Mouse (Mus musculus) stomach, postnatal 0 days (tissue): ENCODE measurements around the gene Dync1li1. TPM values are rescaled to one million over a fixed set of nuclear protein-coding genes. Genes with fewer than 3 reads are reported as not detected.
"Not testable (repeated sequence)": the region's sequence is repeated elsewhere in the genome, so short reads cannot be mapped to it uniquely, and the experiment has no call there.

ENCODE experiments used
- ATAC-seq: fragments of 200-750 bp; cut with Nextera tagmentation; 2 replicates; pipeline ENCODE4 v1.8.0; 2017; ENCODE audit not compliant: low FRiP score, low TSS enrichment
- DNase-seq: peaks from one replicate; pipeline ENCODE4 v3.0.0-alpha.2; 2016; ENCODE audit warnings: low spot score
- H3K27ac ChIP-seq: fragments of 300-500 bp; sonication (generic); replicated peaks from 2 replicates; pipeline ENCODE4 v1.5.1; 2014; ENCODE audit warnings: mild to moderate bottlenecking, control low read depth
- H3K27me3 ChIP-seq: fragments of 300-500 bp; sonication (generic); 2 replicates; pipeline ENCODE4 v1.6.1; 2014; ENCODE audit warnings: low read length; ENCODE audit not compliant: control insufficient read depth, insufficient read depth
- H3K36me3 ChIP-seq: fragments of 300-500 bp; sonication (generic); 2 replicates; pipeline ENCODE4 v1.6.1; 2014; ENCODE audit warnings: low read length, mixed read lengths; ENCODE audit not compliant: control insufficient read depth, insufficient read depth
- H3K4me1 ChIP-seq: fragments of 300-500 bp; sonication (generic); replicated peaks from 2 replicates; pipeline ENCODE4 v1.6.1; 2014; ENCODE audit warnings: antibody characterized with exemption; ENCODE audit not compliant: control insufficient read depth, insufficient read depth
- H3K4me2 ChIP-seq: fragments of 300-500 bp; sonication (generic); replicated peaks from 2 replicates; pipeline ENCODE4 v1.6.1; 2014; ENCODE audit warnings: low read depth, mild to moderate bottlenecking, control low read depth, moderate library complexity
- H3K4me3 ChIP-seq: fragments of 300-500 bp; sonication (generic); 2 replicates; pipeline ENCODE4 v1.5.1; 2014; ENCODE audit warnings: low read depth, low read length, control low read depth
- H3K9ac ChIP-seq: fragments of 300-500 bp; sonication (generic); 2 replicates; pipeline ENCODE4 v1.6.1; 2014; ENCODE audit warnings: mild to moderate bottlenecking, low read length, control low read depth, mixed read lengths
- H3K9me3 ChIP-seq: fragments of 300-500 bp; sonication (generic); 2 replicates; pipeline ENCODE4 v1.6.1; 2016; ENCODE audit warnings: low read length; ENCODE audit not compliant: control insufficient read depth
- CTCF ChIP-seq: IDR thresholded peaks from 2 replicates; pipeline ENCODE4 v1.5.1; 2016; ENCODE audit warnings: antibody characterized with exemption, low read depth, mild to moderate bottlenecking, moderate library complexity
- EP300 ChIP-seq: optimal IDR thresholded peaks from 2 replicates; pipeline ENCODE3; 2016; ENCODE audit warnings: antibody characterized with exemption
- WGBS: fragments of 180-500 bp; shearing (Covaris S2); extraction: QIAGEN DNeasy Blood & Tissue Kit; methylation state at CpG from one replicate; pipeline ENCODE4 v1.1.7; 2014; 5-methylcytosine and 5-hydroxymethylcytosine counted together
- polyA plus RNA-seq: library from polyadenylated mRNA; unstranded; fragments of >200 nt; fragmentation: Nextera tagmentation; extraction: Ambion mirVana; gene quantifications from 2 replicates; pipeline ENCODE4 v1.2.1, GENCODE M21; 2015

Dync1li1 gene
- polyA plus RNA-seq, 1 experiment from 2014 or later: 35.7 TPM

- 80% methylated on average over 28 of the region's 28 CpGs for WGBS
Observed at GRCm38 (mm10) chr9:114647506-114648432, 40.8 kb upstream of the Dync1li1 start.

GRCm38 (mm10) chr9:114648472-114648871, 40.1 kb upstream of the Dync1li1 start:
- not testable (repeated sequence) for DNase-seq, H3K27ac ChIP-seq, H3K4me2 ChIP-seq, H3K27me3 ChIP-seq, H3K9ac ChIP-seq, ATAC-seq, H3K9me3 ChIP-seq, H3K4me3 ChIP-seq, H3K36me3 ChIP-seq, H3K4me1 ChIP-seq
- TF ChIP-seq CTCF: peak; percentile 73
- WGBS: 51% methylated on average over 8 of the region's 9 CpGs

More at GRCm38 (mm10) chr9:114647506-114648432, 40.8 kb upstream of the Dync1li1 start:
- Histone ChIP-seq H3K27ac (no peak overlapping the region), H3K9ac (no peak overlapping the region), H3K4me3 (no peak overlapping the region), H3K36me3 (no peaks in the 10 kb centered on the region), H3K4me2 (no peak overlapping the region), H3K9me3 (no peaks in the 10 kb centered on the region), H3K4me1 (no peaks in the 10 kb centered on the region), H3K27me3 (0 out of 2 replicates have a peak, but pooled peaks cover 2% of the 10 kb centered on the region)
- ATAC-seq (no peak), DNase-seq (no peak)
- no peak; the same call in 1 of the 2 replicates for TF ChIP-seq CTCF
- no peak for TF ChIP-seq EP300

- 42% methylated on average over 5 of the region's 5 CpGs for WGBS
- Histone ChIP-seq H3K4me2 (no peak overlapping the region), H3K4me3 (no peak overlapping the region), H3K4me1 (no peaks in the 10 kb centered on the region), H3K9me3 (no peaks in the 10 kb centered on the region), H3K27me3 (no peaks in the 10 kb centered on the region), H3K9ac (no peak overlapping the region), H3K36me3 (no peaks in the 10 kb centered on the region), H3K27ac (no peak overlapping the region)
- DNase-seq: no peak
- TF ChIP-seq CTCF (no peak), EP300 (no peak)
- ATAC-seq: no peak
Observed at GRCm38 (mm10) chr9:114649371-114649770, 39.2 kb upstream of the Dync1li1 start.

GRCm38 (mm10) chr9:114650938-114651634, 37.5 kb upstream of the Dync1li1 start:
- 58% methylated on average over 21 of the region's 21 CpGs for WGBS
- Histone ChIP-seq H3K4me2 (no peak overlapping the region), H3K4me3 (no peak overlapping the region), H3K27ac (no peak overlapping the region), H3K36me3 (no peaks in the 10 kb centered on the region), H3K4me1 (no peaks in the 10 kb centered on the region), H3K27me3 (no peaks in the 10 kb centered on the region), H3K9me3 (no peaks in the 10 kb centered on the region), H3K9ac (no peak overlapping the region)
- DNase-seq: peak; percentile 33
- no peak for ATAC-seq
- TF ChIP-seq EP300: no peak
- no peak for TF ChIP-seq CTCF

GRCm38 (mm10) chr9:114655356-114655755, 33.2 kb upstream of the Dync1li1 start:
- no peak for ATAC-seq
- TF ChIP-seq EP300 (no peak), CTCF (0 out of 2 replicates have a peak, but pooled peaks have one; percentile 2)
- Histone ChIP-seq H3K36me3 (no peaks in the 10 kb centered on the region), H3K27me3 (no peaks in the 10 kb centered on the region), H3K4me1 (no peaks in the 10 kb centered on the region), H3K27ac (no peak overlapping the region), H3K9ac (no peak overlapping the region), H3K4me2 (no peak overlapping the region), H3K4me3 (no peak overlapping the region), H3K9me3 (no peaks in the 10 kb centered on the region)
- 93% methylated on average over 4 of the region's 4 CpGs for WGBS
- no peak for DNase-seq
